ENCODE assay signal across 9 mouse cellular contexts in genomic region chr7:117375886-117376309, GRCm38 (mm10). TPM values are rescaled to one million over a fixed set of nuclear protein-coding genes. Genes with fewer than 3 reads are reported as not detected.
DNase-seq lines count a peak whose midpoint lies in the region; ATAC-seq and TF ChIP-seq lines count a peak whose summit lies in the region.
"Had no signal": no experiment of that assay in that cellular context is flagged by ENCODE, and none has a peak within 500 bp of the region (broad histone marks: within the 10 kb centered on the region; RNA-seq: fewer than 3 reads in every experiment).

No protein-coding gene starts in this region.

- H3K27me3 ChIP-seq in hindbrain, embryonic 11.5 days (ENCODE audit: control insufficient read depth, insufficient read depth, low read length) = 0 out of 2 replicates have a peak, but pooled peaks cover 2% of the 10 kb centered on the region
- H3K27me3 ChIP-seq in hindbrain, embryonic 13.5 days = peaks cover 37% of the 10 kb centered on the region; the same call in 1 of the 2 replicates
- H3K27me3 ChIP-seq in E14TG2a.4 (ENCODE audit: insufficient read depth, low read length) = peaks cover 20% of the 10 kb centered on the region
- H3K27me3 ChIP-seq in neural tube, embryonic 13.5 days = peaks cover 34% of the 10 kb centered on the region

- ATAC-seq in hindbrain, embryonic 11.5 days (ENCODE audit: low FRiP score) = no peak
- ATAC-seq in hindbrain, embryonic 13.5 days (ENCODE audit: low FRiP score) = no peak
- ATAC-seq in granulocyte monocyte progenitor cell, adult 5-6 weeks (replicated peaks; ENCODE audit: poor library complexity, severe bottlenecking) = peak; percentile 57
- 0 out of 2 replicates have a peak, but pooled peaks have one; percentile 13 for ATAC-seq in neural tube, embryonic 13.5 days (ENCODE audit: low read depth)

- 37% methylated on average over 9 of the region's 9 CpGs for WGBS in hindbrain, embryonic 11.5 days
- WGBS in hindbrain, embryonic 13.5 days = 39% methylated on average over 9 of the region's 9 CpGs
- WGBS in neural tube, embryonic 13.5 days = 38% methylated on average over 9 of the region's 9 CpGs

- H3K4me3 ChIP-seq in hindbrain, embryonic 11.5 days (ENCODE audit: low read depth, low read length) = no peak overlapping the region
- no peak overlapping the region for H3K4me3 ChIP-seq in hindbrain, embryonic 13.5 days
- H3K4me3 ChIP-seq in E14TG2a.4 (replicated peaks; ENCODE audit: low read length) = no peak overlapping the region
- H3K4me3 ChIP-seq in left cerebral cortex, adult 2 months = no peak overlapping the region
- H3K4me3 ChIP-seq in neural tube, embryonic 13.5 days = no peak overlapping the region
- H3K4me3 ChIP-seq: embryonic facial prominence, embryonic 13.5 days had no signal

- peak; percentile 78 for DNase-seq in hindbrain, embryonic 11.5 days (ENCODE audit: low spot score)
- peak; percentile 81 for DNase-seq in brain, adult 2 months (ENCODE audit: low read depth, low spot score)
- peak; percentile 65 to 73 for DNase-seq in left cerebral cortex, adult 2 months (ENCODE audit: extremely low spot score in 1 of 2, low spot score in 2 of 2)
- peak; percentile 69 for DNase-seq in thymus, postnatal 14 days

- no peaks in the 10 kb centered on the region for H3K36me3 ChIP-seq in hindbrain, embryonic 11.5 days (ENCODE audit: control insufficient read depth, insufficient read depth, low read length)
- no peaks in the 10 kb centered on the region for H3K36me3 ChIP-seq in hindbrain, embryonic 13.5 days
- no peaks in the 10 kb centered on the region for H3K36me3 ChIP-seq in E14TG2a.4 (ENCODE audit: insufficient read depth, low read length)
- no peaks in the 10 kb centered on the region for H3K36me3 ChIP-seq in neural tube, embryonic 13.5 days
- H3K36me3 ChIP-seq: embryonic facial prominence, embryonic 13.5 days had no signal

- TF ChIP-seq CTCF in E14TG2a.4 (conservative IDR thresholded peaks at IDR 0.05; ENCODE audit: low read length) = peak; percentile 33; the same call in 1 of the 2 replicates
- peak; percentile 84 for TF ChIP-seq CTCF in left cerebral cortex, adult 2 months (IDR thresholded peaks at IDR 0.05)

- no peaks in the 10 kb centered on the region for H3K9me3 ChIP-seq in hindbrain, embryonic 11.5 days (ENCODE audit: control insufficient read depth, low read length)
- H3K9me3 ChIP-seq in hindbrain, embryonic 13.5 days = no peaks in the 10 kb centered on the region
- no peaks in the 10 kb centered on the region for H3K9me3 ChIP-seq in E14TG2a.4 (ENCODE audit: low read length)
- no peaks in the 10 kb centered on the region for H3K9me3 ChIP-seq in neural tube, embryonic 13.5 days
- H3K9me3 ChIP-seq: embryonic facial prominence, embryonic 13.5 days had no signal

- H3K4me2 ChIP-seq in hindbrain, embryonic 11.5 days (replicated peaks; ENCODE audit: low read depth, low read length) = no peak overlapping the region
- no peak overlapping the region for H3K4me2 ChIP-seq in hindbrain, embryonic 13.5 days
- H3K4me2 ChIP-seq in neural tube, embryonic 13.5 days = no peak overlapping the region
- H3K4me2 ChIP-seq: embryonic facial prominence, embryonic 13.5 days had no signal

- H3K9ac ChIP-seq in hindbrain, embryonic 11.5 days (ENCODE audit: low read depth, low read length) = no peak overlapping the region
- no peak overlapping the region for H3K9ac ChIP-seq in hindbrain, embryonic 13.5 days
- no peak overlapping the region for H3K9ac ChIP-seq in neural tube, embryonic 13.5 days
- H3K9ac ChIP-seq: embryonic facial prominence, embryonic 13.5 days had no signal

- H3K27ac ChIP-seq in hindbrain, embryonic 11.5 days (ENCODE audit: low read depth, low read length) = no peak overlapping the region
- H3K27ac ChIP-seq in hindbrain, embryonic 13.5 days = no peak overlapping the region
- no peak overlapping the region for H3K27ac ChIP-seq in left cerebral cortex, adult 2 months
- H3K27ac ChIP-seq in neural tube, embryonic 13.5 days (replicated peaks) = no peak overlapping the region
- H3K27ac ChIP-seq: embryonic facial prominence, embryonic 13.5 days had no signal

- intact Hi-C loops in left cerebral cortex, adult 2 months (cut with DNase I) = loop anchor here (1.0 to 10.0 kb wide), 5 partner anchors 74 to 675 kb away; no protein-coding TSS in a partner anchor

- H3K4me1 ChIP-seq in hindbrain, embryonic 11.5 days (replicated peaks; ENCODE audit: control insufficient read depth, insufficient read depth, low read length) = no peaks in the 10 kb centered on the region
- H3K4me1 ChIP-seq in hindbrain, embryonic 13.5 days (replicated peaks) = peaks cover 10% of the 10 kb centered on the region; the same call in 1 of the 2 replicates
- peaks cover 12% of the 10 kb centered on the region for H3K4me1 ChIP-seq in E14TG2a.4 (replicated peaks; ENCODE audit: low read depth, low read length)
- H3K4me1 ChIP-seq in neural tube, embryonic 13.5 days (replicated peaks) = peaks cover 8% of the 10 kb centered on the region

RNA-seq across cellular contexts. Expression of gene Xylt1, which starts 4.9 kb away (rescaled TPM):
- 1.3 and 2.1 TPM in 2 replicates for polyA plus RNA-seq in hindbrain, embryonic 11.5 days (2014; fragmentation: Nextera tagmentation; extraction: Ambion mirVana)
- 2.3 and 2.5 TPM in 2 replicates for polyA plus RNA-seq in hindbrain, embryonic 13.5 days (2015; fragmentation: Nextera tagmentation; extraction: Ambion mirVana)
- 21.9 and 26.8 TPM in 2 replicates for total RNA-seq in granulocyte monocyte progenitor cell, adult 5-6 weeks (2014; fragmentation: Nextera tagmentation)
- total RNA-seq in granulocyte monocyte progenitor cell, adult 5-6 weeks (2017) = 16.2 and 20.9 TPM in 2 replicates
- total RNA-seq in left cerebral cortex, adult 2 months (2021) = 10 to 100 TPM; 51.7 to 60.5 TPM
- polyA plus RNA-seq in neural tube, embryonic 13.5 days (2015; fragmentation: Nextera tagmentation; extraction: Ambion mirVana) = 1.8 and 1.9 TPM in 2 replicates

Comparison
In these comparisons a context has a peak if more than half of its experiments do, and no peak if none do; other contexts are left out.
1. ATAC-seq: peak in granulocyte monocyte progenitor cell, adult 5-6 weeks (single experiment) and neural tube, embryonic 13.5 days (single experiment); none in hindbrain, embryonic 11.5 days (single experiment) and hindbrain, embryonic 13.5 days (single experiment).
2. Peak in every context shown above with its lines, with median percentiles within 50 percentile points of each other: DNase-seq.